Mouse (Mus musculus) kidney, adult 18-20 months (tissue): Measurements from ENCODE around the gene Stil.
A peak's percentile ranks its signal among the peaks of the same experiment; 100 is the strongest.

Experiments
- DNase-seq: peaks from one replicate; pipeline ENCODE4 v3.0.0; 2021

Gene Stil

GRCm38 (mm10) chr4:115051245-115051644 is 51.3 kb downstream of the Stil start:
- no peak for DNase-seq

- DNase-seq: peak; percentile 73
Observed at GRCm38 (mm10) chr4:115052343-115053005, 52.5 kb downstream of the Stil start.

- no peak for DNase-seq
Observed at GRCm38 (mm10) chr4:115055044-115055443, 55.1 kb downstream of the Stil start.

GRCm38 (mm10) chr4:115055691-115056090 is 55.7 kb downstream of the Stil start:
- no peak for DNase-seq

- peak; percentile 54 for DNase-seq
Observed at GRCm38 (mm10) chr4:115056371-115056920, 56.5 kb downstream of the Stil start, which contains the start of gene Tal1. Gene Tal1 (plus strand): TSS chr4:115056426.

- DNase-seq: peak; percentile 76
Observed at GRCm38 (mm10) chr4:115056921-115057673, 57.1 kb downstream of the Stil start.

- peak; percentile 33 for DNase-seq
Observed at GRCm38 (mm10) chr4:115057674-115058316, 57.8 kb downstream of the Stil start.

GRCm38 (mm10) chr4:115058317-115058761 is 58.4 kb downstream of the Stil start:
- DNase-seq: peak; percentile 42

- DNase-seq: no peak
Observed at GRCm38 (mm10) chr4:115058871-115059590, 59.1 kb downstream of the Stil start.

- peak; percentile 40 for DNase-seq
Observed at GRCm38 (mm10) chr4:115059871-115060270, 59.9 kb downstream of the Stil start.

GRCm38 (mm10) chr4:115060753-115061152 is 60.8 kb downstream of the Stil start:
- no peak for DNase-seq

GRCm38 (mm10) chr4:115062540-115062874 is 62.5 kb downstream of the Stil start:
- DNase-seq: no peak

GRCm38 (mm10) chr4:115062875-115063517 is 63.0 kb downstream of the Stil start:
- DNase-seq: no peak

- DNase-seq: no peak
Observed at GRCm38 (mm10) chr4:115063518-115064239, 63.7 kb downstream of the Stil start.

- no peak for DNase-seq
Observed at GRCm38 (mm10) chr4:115071668-115072067, 71.7 kb downstream of the Stil start.

GRCm38 (mm10) chr4:115074789-115075188 is 74.8 kb downstream of the Stil start:
- DNase-seq: no peak

GRCm38 (mm10) chr4:115075204-115075915 is 75.4 kb downstream of the Stil start:
- DNase-seq: peak; percentile 10

- DNase-seq: peak; percentile 59
Observed at GRCm38 (mm10) chr4:115078892-115079820, 79.2 kb downstream of the Stil start.

- DNase-seq: no peak
Observed at GRCm38 (mm10) chr4:115079821-115080349, 79.9 kb downstream of the Stil start.
